Mouse (Mus musculus) limb, embryonic 14.5 days (tissue): ENCODE measurements around the gene Rhoh. TPM values are rescaled to one million over a fixed set of nuclear protein-coding genes. Genes with fewer than 3 reads are reported as not detected.

ENCODE experiments used
- ATAC-seq: fragments of 200-750 bp; cut with Nextera tagmentation; 2 replicates; pipeline ENCODE4 v1.8.0; 2017; ENCODE audit warnings: low read depth, moderate number of reproducible peaks, moderate TSS enrichment; ENCODE audit not compliant: low FRiP score
- DNase-seq: peaks from one replicate; pipeline ENCODE4 v3.0.0-alpha.2; 2015; ENCODE audit warnings: low spot score
- H3K27ac ChIP-seq: fragments of 300-500 bp; sonication (generic); replicated peaks from 2 replicates; pipeline ENCODE4 v1.5.1; 2014; ENCODE audit warnings: low read depth, mild to moderate bottlenecking, low read length, moderate library complexity, mixed read lengths
- H3K27me3 ChIP-seq: fragments of 300-500 bp; sonication (generic); 2 replicates; pipeline ENCODE4 v1.6.1; 2014; ENCODE audit warnings: low read length, mixed read lengths; ENCODE audit not compliant: control insufficient read depth, insufficient read depth
- H3K36me3 ChIP-seq: fragments of 300-500 bp; sonication (generic); 2 replicates; pipeline ENCODE4 v1.6.1; 2014; ENCODE audit warnings: mild to moderate bottlenecking, low read length, moderate library complexity, mixed read lengths; ENCODE audit not compliant: control insufficient read depth, insufficient read depth
- H3K4me1 ChIP-seq: fragments of 300-500 bp; sonication (generic); 2 replicates; pipeline ENCODE4 v1.6.1; 2014; ENCODE audit warnings: antibody characterized with exemption, low read length, mixed read lengths; ENCODE audit not compliant: control insufficient read depth, insufficient read depth
- H3K4me2 ChIP-seq: fragments of 300-500 bp; sonication (generic); replicated peaks from 2 replicates; pipeline ENCODE4 v1.6.1; 2014; ENCODE audit warnings: low read depth, mild to moderate bottlenecking, low read length, moderate library complexity; ENCODE audit not compliant: severe bottlenecking
- H3K4me3 ChIP-seq: fragments of 300-500 bp; sonication (generic); replicated peaks from 2 replicates; pipeline ENCODE4 v1.5.1; 2014; ENCODE audit warnings: low read length
- H3K9ac ChIP-seq: fragments of 300-500 bp; sonication (generic); 2 replicates; pipeline ENCODE4 v1.6.1; 2014; ENCODE audit warnings: mild to moderate bottlenecking, low read depth, low read length, moderate library complexity; ENCODE audit not compliant: severe bottlenecking
- H3K9me3 ChIP-seq: fragments of 300-500 bp; sonication (generic); 2 replicates; pipeline ENCODE4 v1.6.1; 2016; ENCODE audit warnings: low read length; ENCODE audit not compliant: control insufficient read depth
- POLR2A ChIP-seq: fragments of 200-500 bp; IDR thresholded peaks from 2 replicates; pipeline ENCODE4 v1.8.0; 2012; ENCODE audit warnings: inconsistent platforms, mild to moderate bottlenecking, moderate library complexity, borderline replicate concordance; ENCODE audit not compliant: insufficient read depth, insufficient read length; ENCODE audit errors: extremely low read depth
- WGBS: fragments of 180-500 bp; shearing (Covaris S2); extraction: QIAGEN DNeasy Blood & Tissue Kit; methylation state at CpG from one replicate; pipeline ENCODE4 v1.1.7; 2014; 5-methylcytosine and 5-hydroxymethylcytosine counted together
- polyA plus RNA-seq, 2 experiments: library from polyadenylated mRNA; depleted of rRNA in 1 of 2; stranded (reverse) in 1 of 2; unstranded in 1 of 2; fragments of >200 nt; fragmentation: Nextera tagmentation in 1 of 2; extraction: Ambion mirVana in 1 of 2; gene quantifications; 2 replicates each; pipeline versions ENCODE4 v1.2.1 to v1.2.3; 2012 to 2014

The Rhoh gene
- polyA plus RNA-seq, 2 experiments, result 1.4 to 2.0 TPM

DNA sequence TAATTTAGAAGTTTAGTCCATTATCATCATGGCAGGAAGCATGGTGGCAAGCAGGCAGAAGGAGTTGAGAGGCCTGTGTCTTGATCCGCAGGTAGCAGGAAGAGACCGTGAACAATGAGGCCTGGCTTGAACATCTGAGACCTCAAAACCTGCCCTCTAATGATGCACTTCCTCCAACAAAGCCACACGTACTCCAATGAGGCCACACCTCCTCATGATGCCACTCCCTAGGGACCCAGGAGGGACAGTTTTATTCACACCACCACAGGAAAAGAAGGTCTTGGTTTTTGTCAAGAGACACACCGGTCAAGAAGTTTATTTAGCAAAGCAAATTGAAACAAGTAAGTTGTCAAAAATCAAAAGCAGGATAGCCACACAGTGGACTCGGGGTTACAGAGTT is 55.9 kb downstream of the Rhoh start:
- no peak for DNase-seq
- no peak for ATAC-seq
- no peak overlapping the region for H3K27ac ChIP-seq
- WGBS, result 85% methylated on average over 5 of the region's 5 CpGs
- H3K9me3 ChIP-seq, result no peaks in the 10 kb centered on the region
- no peak overlapping the region for H3K9ac ChIP-seq
- H3K36me3 ChIP-seq, result no peaks in the 10 kb centered on the region
- no peak overlapping the region for H3K4me3 ChIP-seq
- H3K4me2 ChIP-seq, result no peak overlapping the region
- no peak for TF ChIP-seq POLR2A
- peaks cover 6% of the 10 kb centered on the region for H3K4me1 ChIP-seq
- no peaks in the 10 kb centered on the region for H3K27me3 ChIP-seq

GRCm38 (mm10) chr5:65918601-65919000 is 57.6 kb downstream of the Rhoh start:
- no peak overlapping the region for H3K4me3 ChIP-seq
- no peak for TF ChIP-seq POLR2A
- H3K27ac ChIP-seq, result no peak overlapping the region
- no peaks in the 10 kb centered on the region for H3K36me3 ChIP-seq
- H3K9me3 ChIP-seq, result no peaks in the 10 kb centered on the region
- no peak overlapping the region for H3K4me2 ChIP-seq
- 0 out of 2 replicates have a peak, but pooled peaks have one; percentile 44 for ATAC-seq
- DNase-seq, result peak; percentile 45
- WGBS, result 74% methylated on average over 3 of the region's 3 CpGs
- no peaks in the 10 kb centered on the region for H3K27me3 ChIP-seq
- no peak overlapping the region for H3K9ac ChIP-seq
- peaks cover 6% of the 10 kb centered on the region for H3K4me1 ChIP-seq

DNA sequence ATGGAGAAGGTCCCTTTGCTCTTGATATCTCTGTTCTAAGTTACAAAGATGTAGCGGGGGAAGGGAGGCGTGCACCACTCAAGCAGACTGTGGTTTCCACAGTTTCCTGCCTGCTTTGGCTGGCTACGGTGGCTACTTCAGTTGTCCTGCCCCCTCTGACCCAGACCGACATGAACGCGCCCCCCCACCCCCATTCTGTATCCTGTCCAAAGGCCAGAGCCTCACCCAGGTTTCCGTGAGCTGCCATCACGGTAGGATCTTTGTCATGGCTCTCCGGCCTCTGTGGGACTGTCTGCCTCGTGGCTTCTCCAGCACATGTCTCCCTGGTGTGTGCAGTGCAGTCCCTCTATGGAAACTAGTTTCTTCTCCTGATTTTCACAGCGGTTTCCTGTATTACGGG is 58.3 kb downstream of the Rhoh start:
- Histone ChIP-seq H3K36me3 (no peaks in the 10 kb centered on the region), H3K4me3 (no peak overlapping the region), H3K9me3 (no peaks in the 10 kb centered on the region), H3K4me2 (no peak overlapping the region), H3K9ac (no peak overlapping the region), H3K4me1 (peaks cover 6% of the 10 kb centered on the region), H3K27me3 (no peaks in the 10 kb centered on the region), H3K27ac (no peak overlapping the region)
- 85% methylated on average over 12 of the region's 12 CpGs for WGBS
- no peak for TF ChIP-seq POLR2A
- ATAC-seq (no peak), DNase-seq (no peak)

- no peak for TF ChIP-seq POLR2A
- WGBS, result 94% methylated on average over 3 of the region's 3 CpGs
- DNase-seq, result no peak
Observed at GRCm38 (mm10) chr5:65919904-65920303, 58.9 kb downstream of the Rhoh start.

GRCm38 (mm10) chr5:65920701-65921426 is 59.9 kb downstream of the Rhoh start:
- DNase-seq, result no peak
- no peak for TF ChIP-seq POLR2A
- no peaks in the 10 kb centered on the region for H3K36me3 ChIP-seq
- no peak overlapping the region for H3K4me3 ChIP-seq
- peaks cover 6% of the 10 kb centered on the region for H3K4me1 ChIP-seq
- H3K9ac ChIP-seq, result no peak overlapping the region
- 83% methylated on average over 12 of the region's 12 CpGs for WGBS
- H3K27ac ChIP-seq, result no peak overlapping the region
- no peaks in the 10 kb centered on the region for H3K27me3 ChIP-seq
- H3K4me2 ChIP-seq, result no peak overlapping the region
- ATAC-seq, result no peak
- no peaks in the 10 kb centered on the region for H3K9me3 ChIP-seq

More at GRCm38 (mm10) chr5:65919904-65920303, 58.9 kb downstream of the Rhoh start:
- no peak overlapping the region for H3K9ac ChIP-seq
- H3K36me3 ChIP-seq, result no peaks in the 10 kb centered on the region
- no peak for ATAC-seq
- H3K9me3 ChIP-seq, result no peaks in the 10 kb centered on the region
- H3K4me1 ChIP-seq, result peaks cover 6% of the 10 kb centered on the region
- H3K4me2 ChIP-seq, result no peak overlapping the region
- H3K27me3 ChIP-seq, result no peaks in the 10 kb centered on the region
- H3K27ac ChIP-seq, result no peak overlapping the region
- H3K4me3 ChIP-seq, result no peak overlapping the region
